Mouse (Mus musculus): ENCODE results near the gene Tctex1d1.

Gene Tctex1d1

GRCm38 (mm10) chr4:102978440-102978839 lies at the start of gene Tctex1d1:
Gene Tctex1d1 (plus strand): TSS chr4:102978606.
- no peak for DNase-seq (ENCODE audit: low spot score in 2 of 2)

- DNase-seq (ENCODE audit: low spot score in 2 of 2): no peak
These were observed 48.9 kb upstream of the Tctex1d1 start for GRCm38 (mm10) chr4:102929491-102929890.

- DNase-seq (ENCODE audit: low spot score in 2 of 2): no peak
These were observed 47.7 kb upstream of the Tctex1d1 start for GRCm38 (mm10) chr4:102930679-102931078.

GRCm38 (mm10) chr4:102940266-102940665 lies 38.1 kb upstream of the Tctex1d1 start:
- DNase-seq (ENCODE audit: low spot score in 2 of 2): no peak

- DNase-seq (ENCODE audit: low spot score in 2 of 2): no peak
These were observed 37.7 kb upstream of the Tctex1d1 start for GRCm38 (mm10) chr4:102940738-102941137.

- DNase-seq (ENCODE audit: low spot score in 2 of 2): peak in 1 of 2 experiments; percentile 36
These were observed 34.1 kb upstream of the Tctex1d1 start for GRCm38 (mm10) chr4:102944325-102944724.

- peak in 1 of 2 experiments; percentile 17 for DNase-seq (ENCODE audit: low spot score in 2 of 2)
These were observed 25.9 kb upstream of the Tctex1d1 start for GRCm38 (mm10) chr4:102952476-102952875.

- DNase-seq (ENCODE audit: low spot score in 2 of 2): peak in 1 of 2 experiments; percentile 49
These were observed 23.0 kb upstream of the Tctex1d1 start for GRCm38 (mm10) chr4:102955294-102955956.

- peak in 1 of 2 experiments; percentile 23 for DNase-seq (ENCODE audit: low spot score in 2 of 2)
These were observed 19.0 kb upstream of the Tctex1d1 start for GRCm38 (mm10) chr4:102959409-102959808.

- no peak for DNase-seq (ENCODE audit: low spot score in 2 of 2)
These were observed 14.2 kb upstream of the Tctex1d1 start for GRCm38 (mm10) chr4:102964174-102964573.

- no peak for DNase-seq (ENCODE audit: low spot score in 2 of 2)
These were observed 10.6 kb upstream of the Tctex1d1 start for GRCm38 (mm10) chr4:102967811-102968210.

GRCm38 (mm10) chr4:102969599-102969998 lies 8.8 kb upstream of the Tctex1d1 start:
- DNase-seq (ENCODE audit: low spot score in 2 of 2): no peak

- no peak for DNase-seq (ENCODE audit: low spot score in 2 of 2)
These were observed 7.2 kb upstream of the Tctex1d1 start for GRCm38 (mm10) chr4:102971159-102971558.

GRCm38 (mm10) chr4:102972071-102972470 lies 6.3 kb upstream of the Tctex1d1 start:
- no peak for DNase-seq (ENCODE audit: low spot score in 2 of 2)

GRCm38 (mm10) chr4:102974172-102974571 lies 4.2 kb upstream of the Tctex1d1 start:
- DNase-seq (ENCODE audit: low spot score in 2 of 2): no peak

GRCm38 (mm10) chr4:102976290-102977275 lies 1.8 kb upstream of the Tctex1d1 start:
- no peak for DNase-seq (ENCODE audit: low spot score in 2 of 2)

- no peak for DNase-seq (ENCODE audit: low spot score in 2 of 2)
These were observed 556 bp upstream of the Tctex1d1 start for GRCm38 (mm10) chr4:102977778-102978321.

GRCm38 (mm10) chr4:102979385-102979784 lies 979 bp downstream of the Tctex1d1 start:
- no peak for DNase-seq (ENCODE audit: low spot score in 2 of 2)

GRCm38 (mm10) chr4:102981709-102982108 lies 3.3 kb downstream of the Tctex1d1 start:
- DNase-seq (ENCODE audit: low spot score in 2 of 2): no peak

GRCm38 (mm10) chr4:102986173-102986572 lies 7.8 kb downstream of the Tctex1d1 start:
- DNase-seq (ENCODE audit: low spot score in 2 of 2): no peak

GRCm38 (mm10) chr4:102986917-102987316 lies 8.5 kb downstream of the Tctex1d1 start:
- DNase-seq (ENCODE audit: low spot score in 2 of 2): peak in 1 of 2 experiments; percentile 17

GRCm38 (mm10) chr4:102987325-102987724 lies 8.9 kb downstream of the Tctex1d1 start:
- no peak for DNase-seq (ENCODE audit: low spot score in 2 of 2)
